In genomic region chr17:72505213-72505612, GRCm38 (mm10) we compare ENCODE assay signal across 9 mouse cellular contexts.
DNase-seq lines count a peak whose midpoint lies in the region; ATAC-seq and TF ChIP-seq lines count a peak whose summit lies in the region.
"Had no signal": no experiment of that assay in that cellular context is flagged by ENCODE, and none has a peak within 500 bp of the region (broad histone marks: within the 10 kb centered on the region; RNA-seq: fewer than 3 reads in every experiment).

No protein-coding gene starts in this region.

- H3K4me3 ChIP-seq in forebrain, embryonic 10.5 days: no peak overlapping the region
- no peak overlapping the region for H3K4me3 ChIP-seq in neural tube, embryonic 13.5 days
- no peak overlapping the region for H3K4me3 ChIP-seq in liver, postnatal 0 days (ENCODE audit: low read depth, low read length)
- H3K4me3 ChIP-seq: liver, embryonic 12.5 days had no signal

- no peak for TF ChIP-seq CTCF in liver, postnatal 0 days (IDR thresholded peaks at IDR 0.05; ENCODE audit: low read depth)

- H3K9me3 ChIP-seq in forebrain, embryonic 10.5 days: no peaks in the 10 kb centered on the region
- H3K9me3 ChIP-seq in neural tube, embryonic 13.5 days: no peaks in the 10 kb centered on the region
- no peaks in the 10 kb centered on the region for H3K9me3 ChIP-seq in liver, postnatal 0 days (ENCODE audit: low read length)

- peaks cover 10% of the 10 kb centered on the region for H3K4me1 ChIP-seq in forebrain, embryonic 10.5 days
- peaks cover 12% of the 10 kb centered on the region; the same call in 1 of the 2 replicates for H3K4me1 ChIP-seq in neural tube, embryonic 13.5 days (replicated peaks)
- no peaks in the 10 kb centered on the region for H3K4me1 ChIP-seq in liver, postnatal 0 days (ENCODE audit: insufficient read depth)
- H3K4me1 ChIP-seq: liver, embryonic 12.5 days had no signal

- H3K36me3 ChIP-seq in forebrain, embryonic 10.5 days (replicated peaks): no peaks in the 10 kb centered on the region
- no peaks in the 10 kb centered on the region for H3K36me3 ChIP-seq in neural tube, embryonic 13.5 days
- H3K36me3 ChIP-seq in liver, postnatal 0 days (replicated peaks; ENCODE audit: insufficient read depth, low read length): no peaks in the 10 kb centered on the region
- H3K36me3 ChIP-seq: liver, embryonic 12.5 days had no signal

- H3K9ac ChIP-seq in neural tube, embryonic 13.5 days: no peak overlapping the region
- no peak overlapping the region for H3K9ac ChIP-seq in liver, postnatal 0 days (replicated peaks)
- H3K9ac ChIP-seq: liver, embryonic 12.5 days had no signal

- ATAC-seq in neural tube, embryonic 13.5 days (ENCODE audit: low read depth): peak; percentile 86
- ATAC-seq in liver, postnatal 0 days: no peak
- ATAC-seq: liver, embryonic 12.5 days had no signal

- H3K27me3 ChIP-seq in forebrain, embryonic 10.5 days (ENCODE audit: poor library complexity, severe bottlenecking): no peaks in the 10 kb centered on the region
- no peaks in the 10 kb centered on the region for H3K27me3 ChIP-seq in neural tube, embryonic 13.5 days
- no peaks in the 10 kb centered on the region for H3K27me3 ChIP-seq in liver, postnatal 0 days (ENCODE audit: insufficient read depth, low read length)
- H3K27me3 ChIP-seq: liver, embryonic 12.5 days had no signal

- no peak for TF ChIP-seq EP300 in liver, postnatal 0 days (IDR thresholded peaks at IDR 0.05; ENCODE audit: low read depth)

- no peak for DNase-seq in forebrain, embryonic 10.5 days (ENCODE audit: extremely low spot score, low spot score)
- DNase-seq in frontal cortex, adult 2 months (ENCODE audit: extremely low spot score in 1 of 2, low spot score in 1 of 2): peak; percentile 8 to 19
- DNase-seq in layer of hippocampus, postnatal 14 days (ENCODE audit: low spot score in 2 of 2): peak; percentile 17 to 42
- no peak for DNase-seq in liver, postnatal 0 days
- DNase-seq in spleen, postnatal 36 days (ENCODE audit: low spot score in 2 of 2): no peak
- no peak for DNase-seq in thymus, adult 18-20 months
- no peak for DNase-seq in adrenal gland, postnatal 4 days (ENCODE audit: low spot score in 2 of 2)

- H3K4me2 ChIP-seq in neural tube, embryonic 13.5 days: no peak overlapping the region
- no peak overlapping the region for H3K4me2 ChIP-seq in liver, postnatal 0 days (ENCODE audit: low read depth, low read length)
- H3K4me2 ChIP-seq: liver, embryonic 12.5 days had no signal

- peak overlapping the region; percentile 15; the same call in 1 of the 2 replicates for H3K27ac ChIP-seq in forebrain, embryonic 10.5 days
- 0 out of 2 replicates have a peak overlapping the region, but pooled peaks have one; percentile 42 for H3K27ac ChIP-seq in neural tube, embryonic 13.5 days (replicated peaks)
- H3K27ac ChIP-seq in liver, postnatal 0 days (ENCODE audit: low read depth): no peak overlapping the region
- H3K27ac ChIP-seq: liver, embryonic 12.5 days had no signal

- WGBS in forebrain, embryonic 10.5 days: 44% methylated on average over 7 of the region's 7 CpGs
- WGBS in neural tube, embryonic 13.5 days: 29% methylated on average over 7 of the region's 7 CpGs
- WGBS in liver, postnatal 0 days (ENCODE audit: insufficient replicate concordance): 65% methylated on average over 7 of the region's 7 CpGs

Comparison
In these comparisons a context has a peak if more than half of its experiments do, and no peak if none do; other contexts are left out.
1. DNase-seq: peak in frontal cortex, adult 2 months (2 of 2) and layer of hippocampus, postnatal 14 days (2 of 2); none in forebrain, embryonic 10.5 days (single experiment), liver, postnatal 0 days (single experiment), spleen, postnatal 36 days (0 of 2), thymus, adult 18-20 months (0 of 2) and adrenal gland, postnatal 4 days (0 of 2).